Mouse (Mus musculus): ENCODE measurements around the gene Asrgl1.
A peak's percentile ranks its signal among the peaks of the same experiment; 100 is the strongest.
"Not testable (repeated sequence)": the region's sequence is repeated elsewhere in the genome, so short reads cannot be mapped to it uniquely, and the experiment has no call there.

Asrgl1 gene

GRCm38 (mm10) chr19:9135512-9136331, at the start of gene Asrgl1:
Asrgl1 (minus strand) TSS chr19:9135636.
- peak; percentile 97 for DNase-seq

GRCm38 (mm10) chr19:9146214-9146613, 10.8 kb upstream of the Asrgl1 start:
- DNase-seq: no peak

GRCm38 (mm10) chr19:9143639-9144125, 8.2 kb upstream of the Asrgl1 start:
- peak; percentile 4 for DNase-seq

GRCm38 (mm10) chr19:9143230-9143629, 7.8 kb upstream of the Asrgl1 start:
- DNase-seq: no peak

GRCm38 (mm10) chr19:9140361-9140760, 4.9 kb upstream of the Asrgl1 start:
- not testable (repeated sequence) for DNase-seq

- no peak for DNase-seq
These were observed 1.7 kb upstream of the Asrgl1 start for GRCm38 (mm10) chr19:9137159-9137558.

- DNase-seq: peak; percentile 50
These were observed 507 bp downstream of the Asrgl1 start for GRCm38 (mm10) chr19:9134746-9135511.

- DNase-seq: no peak
These were observed 5.4 kb downstream of the Asrgl1 start for GRCm38 (mm10) chr19:9129996-9130395.

GRCm38 (mm10) chr19:9128499-9129194, 6.8 kb downstream of the Asrgl1 start:
- no peak for DNase-seq

- not testable (repeated sequence) for DNase-seq
These were observed 11.4 kb downstream of the Asrgl1 start for GRCm38 (mm10) chr19:9123986-9124385.

GRCm38 (mm10) chr19:9122390-9122789, 13.0 kb downstream of the Asrgl1 start:
- DNase-seq: no peak

GRCm38 (mm10) chr19:9119655-9120425, 15.6 kb downstream of the Asrgl1 start:
- DNase-seq: no peak

GRCm38 (mm10) chr19:9117275-9117674, 18.2 kb downstream of the Asrgl1 start:
- no peak for DNase-seq

GRCm38 (mm10) chr19:9116268-9116667, 19.2 kb downstream of the Asrgl1 start:
- no peak for DNase-seq

- no peak for DNase-seq
These were observed 23.4 kb downstream of the Asrgl1 start for GRCm38 (mm10) chr19:9112043-9112442.

- peak; percentile 82 for DNase-seq
These were observed 25.1 kb downstream of the Asrgl1 start for GRCm38 (mm10) chr19:9110182-9110869.

- no peak for DNase-seq
These were observed 26.9 kb downstream of the Asrgl1 start for GRCm38 (mm10) chr19:9108536-9108935.

- DNase-seq: no peak
These were observed 28.1 kb downstream of the Asrgl1 start for GRCm38 (mm10) chr19:9107379-9107755.

- DNase-seq: peak; percentile 20
These were observed 28.6 kb downstream of the Asrgl1 start for GRCm38 (mm10) chr19:9106751-9107378.

- DNase-seq: peak; percentile 14
These were observed 29.3 kb downstream of the Asrgl1 start for GRCm38 (mm10) chr19:9106096-9106495.

GRCm38 (mm10) chr19:9105101-9105685, 30.2 kb downstream of the Asrgl1 start:
- DNase-seq: no peak
